ENCODE assay signal across 27 mouse cellular contexts in the genomic region with DNA sequence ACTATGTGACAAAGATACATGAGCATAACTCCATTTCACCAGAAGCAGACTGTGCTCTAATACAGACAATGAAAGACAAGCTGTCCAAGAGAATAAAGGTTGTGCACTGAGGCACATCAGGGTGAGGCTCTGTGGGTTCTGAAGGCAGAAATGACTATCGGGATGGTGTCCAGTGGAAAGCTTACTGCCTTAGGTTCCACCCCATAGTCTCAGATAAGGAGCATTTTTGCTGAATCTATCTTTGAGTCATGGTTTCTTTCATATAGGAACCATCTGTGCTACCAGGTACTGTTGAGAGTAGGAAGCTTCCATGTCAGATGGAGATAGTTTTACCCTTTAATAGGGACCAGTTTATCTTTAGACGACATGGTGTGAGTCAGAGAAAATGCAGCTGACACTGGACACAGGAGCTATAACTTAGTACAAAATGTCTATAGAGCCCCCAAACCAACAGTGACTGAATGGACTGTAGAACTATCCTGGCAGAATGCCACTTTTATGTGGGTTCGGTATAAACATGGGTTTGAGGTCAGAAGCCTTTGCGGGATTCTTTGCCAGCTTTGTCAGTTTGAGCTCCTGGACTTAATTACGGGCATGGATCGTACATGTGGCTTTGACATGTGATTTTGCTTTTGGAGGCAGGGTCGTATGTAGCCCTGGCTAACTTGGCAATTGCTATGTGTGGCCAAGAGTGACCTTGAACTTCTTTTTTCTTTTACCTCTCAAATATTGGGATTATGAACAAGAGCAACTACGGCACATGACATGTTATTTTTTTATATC. TPM values are rescaled to one million over a fixed set of nuclear protein-coding genes. Genes with fewer than 3 reads are reported as not detected.
DNase-seq lines count a peak whose midpoint lies in the region; ATAC-seq and TF ChIP-seq lines count a peak whose summit lies in the region.
"Had no signal": no experiment of that assay in that cellular context is flagged by ENCODE, and none has a peak within 500 bp of the region (broad histone marks: within the 10 kb centered on the region; RNA-seq: fewer than 3 reads in every experiment).

No protein-coding gene starts in this region.

- no peak for TF ChIP-seq RAD21 in CH12.LX (IDR thresholded peaks at IDR 0.05; ENCODE audit: low read depth, low read length)

- no peak overlapping the region for H3K27ac ChIP-seq in heart, embryonic 12.5 days (ENCODE audit: poor library complexity, severe bottlenecking)
- H3K27ac ChIP-seq in lung, embryonic 14.5 days (ENCODE audit: low read depth) = no peak overlapping the region
- no peak overlapping the region for H3K27ac ChIP-seq in CH12.LX (ENCODE audit: insufficient read depth, low read depth)
- H3K27ac ChIP-seq in forebrain, embryonic 13.5 days = no peak overlapping the region
- H3K27ac ChIP-seq: embryonic facial prominence, embryonic 12.5 days; embryonic facial prominence, embryonic 15.5 days had no signal

- H3K27me3 ChIP-seq in heart, embryonic 12.5 days (replicated peaks) = no peaks in the 10 kb centered on the region
- no peaks in the 10 kb centered on the region for H3K27me3 ChIP-seq in lung, embryonic 14.5 days (ENCODE audit: insufficient read depth, low read length)
- H3K27me3 ChIP-seq in CH12.LX (replicated peaks) = no peaks in the 10 kb centered on the region
- H3K27me3 ChIP-seq in forebrain, embryonic 13.5 days = no peaks in the 10 kb centered on the region
- H3K27me3 ChIP-seq: embryonic facial prominence, embryonic 12.5 days; embryonic facial prominence, embryonic 15.5 days had no signal

- no peaks in the 10 kb centered on the region for H3K4me1 ChIP-seq in heart, embryonic 12.5 days (replicated peaks)
- no peaks in the 10 kb centered on the region for H3K4me1 ChIP-seq in lung, embryonic 14.5 days (ENCODE audit: insufficient read depth)
- peaks cover 8 to 42% of the 10 kb centered on the region in 2 experiments for H3K4me1 ChIP-seq in CH12.LX (ENCODE audit: control insufficient read depth in 1 of 2, insufficient read depth in 2 of 2)
- H3K4me1 ChIP-seq in forebrain, embryonic 13.5 days = no peaks in the 10 kb centered on the region
- H3K4me1 ChIP-seq: embryonic facial prominence, embryonic 12.5 days; embryonic facial prominence, embryonic 15.5 days had no signal

- no peaks in the 10 kb centered on the region for H3K36me3 ChIP-seq in heart, embryonic 12.5 days
- H3K36me3 ChIP-seq in lung, embryonic 14.5 days (ENCODE audit: insufficient read depth) = no peaks in the 10 kb centered on the region
- H3K36me3 ChIP-seq in CH12.LX (replicated peaks in 1 of 2; ENCODE audit: control insufficient read depth in 1 of 2, insufficient read depth in 1 of 2, low read length in 1 of 2) = peaks cover 0 to 3% of the 10 kb centered on the region in 2 experiments
- H3K36me3 ChIP-seq in forebrain, embryonic 13.5 days (ENCODE audit: poor library complexity, severe bottlenecking) = no peaks in the 10 kb centered on the region
- H3K36me3 ChIP-seq: embryonic facial prominence, embryonic 12.5 days; embryonic facial prominence, embryonic 15.5 days; G1E had no signal

- no peaks in the 10 kb centered on the region; the same call in 1 of the 2 replicates for H3K9me3 ChIP-seq in heart, embryonic 12.5 days (replicated peaks)
- no peaks in the 10 kb centered on the region for H3K9me3 ChIP-seq in lung, embryonic 14.5 days (ENCODE audit: low read depth, low read length)
- peaks cover 6% of the 10 kb centered on the region for H3K9me3 ChIP-seq in CH12.LX (replicated peaks; ENCODE audit: low read length)
- no peaks in the 10 kb centered on the region for H3K9me3 ChIP-seq in forebrain, embryonic 13.5 days (replicated peaks)
- H3K9me3 ChIP-seq: embryonic facial prominence, embryonic 12.5 days; embryonic facial prominence, embryonic 15.5 days; G1E had no signal

- no peaks in the 10 kb centered on the region for H3K79me2 ChIP-seq in CH12.LX (replicated peaks; ENCODE audit: control insufficient read depth, extremely low read depth, insufficient read depth, poor library complexity, severe bottlenecking)

- no peak for TF ChIP-seq CTCF in lung, embryonic 14.5 days (IDR thresholded peaks at IDR 0.05; ENCODE audit: low read depth)
- TF ChIP-seq CTCF in CH12.LX (conservative IDR thresholded peaks at IDR 0.05 in 1 of 2, IDR thresholded peaks at IDR 0.05 in 1 of 2; ENCODE audit: low read depth in 2 of 2, low read length in 2 of 2) = no peak

- in situ Hi-C loops in CH12.LX (cut with MboI; ENCODE audit: low pct_ligation_motif_present, low pct_unique_long_range_greater_than_20kb, low sequenced_read_pairs) = no loop called here

- peak; percentile 65 for TF ChIP-seq EP300 in CH12.LX (IDR thresholded peaks at IDR 0.05; ENCODE audit: low read length)

- H3K4me2 ChIP-seq in heart, embryonic 12.5 days = no peak overlapping the region
- H3K4me2 ChIP-seq in lung, embryonic 14.5 days = no peak overlapping the region
- no peak overlapping the region for H3K4me2 ChIP-seq in CH12.LX (ENCODE audit: insufficient read depth, low read depth, poor library complexity, severe bottlenecking)
- no peak overlapping the region for H3K4me2 ChIP-seq in forebrain, embryonic 13.5 days
- H3K4me2 ChIP-seq: embryonic facial prominence, embryonic 12.5 days; embryonic facial prominence, embryonic 15.5 days had no signal

- no peak for ATAC-seq in heart, embryonic 12.5 days (ENCODE audit: insufficient number of reproducible peaks, low FRiP score)
- no peak for ATAC-seq in lung, embryonic 14.5 days (ENCODE audit: insufficient read depth)
- ATAC-seq in forebrain, embryonic 13.5 days = no peak
- ATAC-seq: forebrain, embryonic 14.5 days; forebrain, embryonic 16.5 days had no signal

- TF ChIP-seq POLR2A in CH12.LX (IDR thresholded peaks at IDR 0.05; ENCODE audit: low read depth, low read length) = no peak

- no peak overlapping the region for H3K4me3 ChIP-seq in heart, embryonic 12.5 days
- no peak overlapping the region for H3K4me3 ChIP-seq in lung, embryonic 14.5 days (ENCODE audit: low read depth, low read length)
- no peak overlapping the region for H3K4me3 ChIP-seq in CH12.LX (replicated peaks in 1 of 3; ENCODE audit: low read depth in 2 of 3, low read length in 2 of 3, poor library complexity in 1 of 3)
- no peak overlapping the region for H3K4me3 ChIP-seq in forebrain, embryonic 13.5 days
- H3K4me3 ChIP-seq: embryonic facial prominence, embryonic 12.5 days; embryonic facial prominence, embryonic 15.5 days had no signal

- 84% methylated on average over 8 of the region's 8 CpGs for WGBS in heart, embryonic 12.5 days
- 64% methylated on average over 8 of the region's 8 CpGs for WGBS in lung, embryonic 14.5 days
- WGBS in forebrain, embryonic 13.5 days = 96% methylated on average over 8 of the region's 8 CpGs

- DNase-seq in heart, adult 11 months = peak; percentile 62
- DNase-seq in lung, embryonic 14.5 days = peak; percentile 43
- DNase-seq in lung, postnatal 14 days = no peak
- DNase-seq in CH12.LX (ENCODE audit: extremely low read depth) (peak; percentile 43), NIH3T3 (ENCODE audit: low read depth) (peak; percentile 61)
- DNase-seq in frontal cortex, postnatal 25 days (ENCODE audit: low spot score in 2 of 2) = no peak
- DNase-seq: adrenal gland, adult 2 months; adrenal gland, postnatal 10 days; adrenal gland, postnatal 25 days; cerebellum, adult 11 months; cerebellum, adult 18-20 months; cerebellum, adult 8-10 months; cerebellum, adult 9-11 months; cerebellum, postnatal 14 days; cerebellum, postnatal 36 days; embryo, embryonic 11 days had no signal

- H3K9ac ChIP-seq in heart, embryonic 12.5 days = no peak overlapping the region
- H3K9ac ChIP-seq in lung, embryonic 14.5 days = no peak overlapping the region
- H3K9ac ChIP-seq in CH12.LX (ENCODE audit: insufficient read depth, low read depth) = no peak overlapping the region
- H3K9ac ChIP-seq in forebrain, embryonic 13.5 days = no peak overlapping the region
- H3K9ac ChIP-seq: embryonic facial prominence, embryonic 12.5 days; embryonic facial prominence, embryonic 15.5 days had no signal

- dilution Hi-C loops in CH12.LX (cut with MboI; ENCODE audit: extremely low pct_ligation_motif_present, extremely low pct_unique_long_range_greater_than_20kb, low sequenced_read_pairs) = no loop called here

TF ChIP-seq in CH12.LX, 34 proteins besides CTCF, POLR2A, EP300 and RAD21:
- TF ChIP-seq BHLHE40 (IDR thresholded peaks at IDR 0.05; ENCODE audit: low read depth, low read length) (peak; percentile 35; the same call in 1 of the 2 replicates), KAT2A (IDR thresholded peaks at IDR 0.05; ENCODE audit: insufficient replicate concordance, low read length) (no peak), MAFK (IDR thresholded peaks at IDR 0.05; ENCODE audit: insufficient replicate concordance, low read length) (0 out of 2 replicates have a peak, but pooled peaks have one; percentile 45), CHD1 (IDR thresholded peaks at IDR 0.05; ENCODE audit: low read depth, low read length) (no peak), IRF4 (IDR thresholded peaks at IDR 0.05; ENCODE audit: low read depth, low read length) (peak; percentile 58), JUN (IDR thresholded peaks at IDR 0.05; ENCODE audit: insufficient read depth, low read depth, low read length) (peak; percentile 15; the same call in 1 of the 2 replicates), JUND (conservative IDR thresholded peaks at IDR 0.05; ENCODE audit: low read depth, low read length) (peak; percentile 41; the same call in 1 of the 2 replicates), MEF2A (IDR thresholded peaks at IDR 0.05; ENCODE audit: borderline replicate concordance, low read depth, low read length) (peak; percentile 17; the same call in 1 of the 2 replicates)

RNA-seq across cellular contexts. Expression of a gene that starts 0.7 kb away (rescaled TPM):
- polyA plus RNA-seq in heart, embryonic 12.5 days (2016; fragmentation: Nextera tagmentation; extraction: Ambion mirVana) = 0.34 TPM in 1 of 2 replicates, not detected in the other
- polyA plus RNA-seq in lung, embryonic 14.5 days (2014; fragmentation: Nextera tagmentation; extraction: Ambion mirVana) = not detected in 2 replicates
- 4.6 and 7.3 TPM in 2 replicates for total RNA-seq in CH12.LX (2012; rRNA removed)
- 9.1 and 10.2 TPM in 2 replicates for total RNA-seq in CH12.LX (2014; rRNA removed)
- polyA plus RNA-seq in CH12.LX (2012; ENCODE audit: insufficient read length, low read depth) = 14.9 and 16.2 TPM in 2 replicates
- polyA plus RNA-seq in forebrain, embryonic 13.5 days (2015; fragmentation: Nextera tagmentation; extraction: Ambion mirVana) = 0.34 TPM in 1 of 2 replicates, not detected in the other
- total RNA-seq: adrenal gland, adult 2 months; adrenal gland, postnatal 10 days; adrenal gland, postnatal 25 days; adrenal gland, postnatal 4 days; common myeloid progenitor, adult 5-6 weeks had no signal
- polyA plus RNA-seq: adrenal gland, adult 2 months; forebrain, embryonic 11.5 days; forebrain, embryonic 14.5 days; forebrain, embryonic 16.5 days; G1E had no signal

RNA-seq across cellular contexts. Expression of a gene that starts 23.2 kb away (rescaled TPM):
- 0.78 and 1.2 TPM in 2 replicates for polyA plus RNA-seq in heart, embryonic 12.5 days (2016; fragmentation: Nextera tagmentation; extraction: Ambion mirVana)
- 2.5 and 2.7 TPM in 2 replicates for polyA plus RNA-seq in lung, embryonic 14.5 days (2014; fragmentation: Nextera tagmentation; extraction: Ambion mirVana)
- total RNA-seq in CH12.LX (2012; rRNA removed) (not detected in 2 replicates), CH12.LX (2014; rRNA removed) (not detected in 2 replicates)
- not detected in 2 replicates for polyA plus RNA-seq in CH12.LX (2012; ENCODE audit: insufficient read length, low read depth)
- polyA plus RNA-seq in forebrain, embryonic 13.5 days (2015; fragmentation: Nextera tagmentation; extraction: Ambion mirVana) = 0.27 and 0.30 TPM in 2 replicates
- total RNA-seq: G1E had no signal
- polyA plus RNA-seq: frontal cortex, adult 2 months; G1E had no signal

Comparison
In these comparisons a context has a peak if more than half of its experiments do, and no peak if none do; other contexts are left out.
1. DNase-seq: peak in heart, adult 11 months (single experiment), lung, embryonic 14.5 days (single experiment), CH12.LX (single experiment) and NIH3T3 (single experiment); none in lung, postnatal 14 days (single experiment) and frontal cortex, postnatal 25 days (0 of 2).
2. RNA of a gene that starts 0.7 kb away (polyA plus RNA-seq): 14.9 to 16.2 TPM in CH12.LX; 0.34 TPM in heart, embryonic 12.5 days, 0.34 TPM in forebrain, embryonic 13.5 days and not detected in lung, embryonic 14.5 days; every median in the first group is over 10 times any median in the second.